11 mouse cellular contexts compared by ENCODE assay signal in genomic region chr7:145024651-145025050, GRCm38 (mm10).
DNase-seq lines count a peak whose midpoint lies in the region; ATAC-seq and TF ChIP-seq lines count a peak whose summit lies in the region.
"Had no signal": no experiment of that assay in that cellular context is flagged by ENCODE, and none has a peak within 500 bp of the region (broad histone marks: within the 10 kb centered on the region; RNA-seq: fewer than 3 reads in every experiment).

No protein-coding gene starts in this region.

- DNase-seq in adrenal gland, adult 2 months, result peak; percentile 37
- DNase-seq in adrenal gland, postnatal 4 days (ENCODE audit: low spot score in 2 of 2), result no peak
- peak; percentile 35 to 47 for DNase-seq in kidney, adult 8-10 months
- DNase-seq in kidney, postnatal 4 days, result no peak
- no peak for DNase-seq in kidney, postnatal 0 days (ENCODE audit: low spot score)
- DNase-seq in forebrain, postnatal 0 days, result no peak
- DNase-seq in urinary bladder, postnatal 10 days (ENCODE audit: low spot score), result no peak
- DNase-seq: cerebellum, adult 9-10 months; liver had no signal

- 84% methylated on average over 2 of the region's 2 CpGs for WGBS in embryonic facial prominence, embryonic 15.5 days
- WGBS in kidney, postnatal 0 days, result 73% methylated on average over 2 of the region's 2 CpGs
- WGBS in forebrain, postnatal 0 days, result 91% methylated on average over 2 of the region's 2 CpGs

- no peak for TF ChIP-seq CTCF in kidney, postnatal 0 days (IDR thresholded peaks at IDR 0.05; ENCODE audit: low read depth)
- TF ChIP-seq CTCF in forebrain, postnatal 0 days (IDR thresholded peaks at IDR 0.05; ENCODE audit: low read depth), result no peak

- H3K36me3 ChIP-seq in embryonic facial prominence, embryonic 15.5 days, result no peaks in the 10 kb centered on the region
- H3K36me3 ChIP-seq in kidney, postnatal 0 days (ENCODE audit: insufficient read depth, low read length), result no peaks in the 10 kb centered on the region
- no peaks in the 10 kb centered on the region for H3K36me3 ChIP-seq in forebrain, postnatal 0 days (ENCODE audit: insufficient read depth)

- no peak overlapping the region for H3K9ac ChIP-seq in embryonic facial prominence, embryonic 15.5 days
- no peak overlapping the region for H3K9ac ChIP-seq in kidney, postnatal 0 days (ENCODE audit: low read depth, low read length)
- H3K9ac ChIP-seq in forebrain, postnatal 0 days, result no peak overlapping the region

- 0 out of 2 replicates have a peak overlapping the region, but pooled peaks have one; percentile 28 for H3K27ac ChIP-seq in embryonic facial prominence, embryonic 15.5 days (replicated peaks)
- H3K27ac ChIP-seq in kidney, postnatal 0 days, result peak overlapping the region; percentile 39; the same call in 1 of the 2 replicates
- H3K27ac ChIP-seq in forebrain, postnatal 0 days (ENCODE audit: low read depth, low read length), result no peak overlapping the region

- ATAC-seq in embryonic facial prominence, embryonic 15.5 days (ENCODE audit: insufficient number of reproducible peaks, low FRiP score, low TSS enrichment, low read depth), result no peak
- ATAC-seq in kidney, postnatal 0 days (replicated peaks; ENCODE audit: low FRiP score, low read depth), result no peak
- no peak for ATAC-seq in forebrain, postnatal 0 days
- ATAC-seq: forebrain, embryonic 16.5 days had no signal

- H3K27me3 ChIP-seq in embryonic facial prominence, embryonic 15.5 days, result no peaks in the 10 kb centered on the region
- no peaks in the 10 kb centered on the region for H3K27me3 ChIP-seq in kidney, postnatal 0 days (ENCODE audit: insufficient read depth, low read length)
- H3K27me3 ChIP-seq in forebrain, postnatal 0 days (ENCODE audit: insufficient read depth, low read length), result peaks cover 4% of the 10 kb centered on the region; the same call in 1 of the 2 replicates

- H3K9me3 ChIP-seq in embryonic facial prominence, embryonic 15.5 days (replicated peaks), result no peaks in the 10 kb centered on the region
- no peaks in the 10 kb centered on the region for H3K9me3 ChIP-seq in kidney, postnatal 0 days (replicated peaks; ENCODE audit: low read length)
- no peaks in the 10 kb centered on the region for H3K9me3 ChIP-seq in forebrain, postnatal 0 days (ENCODE audit: low read length)

- no peak overlapping the region for H3K4me2 ChIP-seq in embryonic facial prominence, embryonic 15.5 days (replicated peaks)
- no peak overlapping the region for H3K4me2 ChIP-seq in kidney, postnatal 0 days (ENCODE audit: low read length)
- H3K4me2 ChIP-seq in forebrain, postnatal 0 days (ENCODE audit: low read depth), result no peak overlapping the region

- H3K4me3 ChIP-seq in embryonic facial prominence, embryonic 15.5 days (replicated peaks), result no peak overlapping the region
- no peak overlapping the region for H3K4me3 ChIP-seq in kidney, postnatal 0 days (replicated peaks; ENCODE audit: low read depth, low read length)
- H3K4me3 ChIP-seq in forebrain, postnatal 0 days (ENCODE audit: low read depth, low read length), result no peak overlapping the region

- no peaks in the 10 kb centered on the region for H3K4me1 ChIP-seq in embryonic facial prominence, embryonic 15.5 days
- peaks cover 4% of the 10 kb centered on the region for H3K4me1 ChIP-seq in kidney, postnatal 0 days (replicated peaks; ENCODE audit: insufficient read depth, low read length)
- H3K4me1 ChIP-seq in forebrain, postnatal 0 days (ENCODE audit: insufficient read depth), result no peaks in the 10 kb centered on the region

Comparison
In these comparisons a context has a peak if more than half of its experiments do, and no peak if none do; other contexts are left out.
1. DNase-seq: peak in adrenal gland, adult 2 months (single experiment) and kidney, adult 8-10 months (2 of 2); none in adrenal gland, postnatal 4 days (0 of 2), kidney, postnatal 4 days (0 of 2), kidney, postnatal 0 days (single experiment), forebrain, postnatal 0 days (single experiment) and urinary bladder, postnatal 10 days (single experiment).